Mouse (Mus musculus): ENCODE measurements around the gene Syn2.

The Syn2 gene

GRCm38 (mm10) chr6:115293877-115294276 lies 159.2 kb downstream of the Syn2 start:
- DNase-seq: no peak

- no peak for DNase-seq
These were observed 172.4 kb downstream of the Syn2 start for GRCm38 (mm10) chr6:115307134-115307533.

- DNase-seq: peak; percentile 15
These were observed 178.1 kb downstream of the Syn2 start for GRCm38 (mm10) chr6:115312780-115313179.

- DNase-seq: no peak
These were observed 178.6 kb downstream of the Syn2 start for GRCm38 (mm10) chr6:115313235-115313738.

- no peak for DNase-seq
These were observed 179.2 kb downstream of the Syn2 start for GRCm38 (mm10) chr6:115313910-115314309.

GRCm38 (mm10) chr6:115315770-115316169 lies 181.1 kb downstream of the Syn2 start:
- DNase-seq: no peak

- no peak for DNase-seq
These were observed 182.1 kb downstream of the Syn2 start for GRCm38 (mm10) chr6:115316811-115317221.

GRCm38 (mm10) chr6:115318811-115319210 lies 184.1 kb downstream of the Syn2 start:
- DNase-seq: no peak

GRCm38 (mm10) chr6:115319686-115320085 lies 185.0 kb downstream of the Syn2 start:
- DNase-seq: no peak

- DNase-seq: no peak
These were observed 186.4 kb downstream of the Syn2 start for GRCm38 (mm10) chr6:115320927-115321714.

GRCm38 (mm10) chr6:115321883-115322351 lies 187.2 kb downstream of the Syn2 start:
- no peak for DNase-seq

GRCm38 (mm10) chr6:115322956-115323355 lies 188.3 kb downstream of the Syn2 start:
- DNase-seq: no peak

GRCm38 (mm10) chr6:115330964-115331363 lies 196.3 kb downstream of the Syn2 start:
- DNase-seq: no peak
